Mouse (Mus musculus) bone marrow macrophage, adult 2 months (primary cell): ENCODE data around the gene Smad6.

Source experiments
- CTCF ChIP-seq: IDR thresholded peaks from 2 replicates; pipeline ENCODE4 v1.5.1; 2012; ENCODE audit warnings: low read depth, mild to moderate bottlenecking, low read length, moderate library complexity
- POLR2A ChIP-seq: IDR thresholded peaks from 2 replicates; pipeline ENCODE4 v1.6.1; 2012; ENCODE audit warnings: mild to moderate bottlenecking, low read depth, low read length, borderline replicate concordance

DNA sequence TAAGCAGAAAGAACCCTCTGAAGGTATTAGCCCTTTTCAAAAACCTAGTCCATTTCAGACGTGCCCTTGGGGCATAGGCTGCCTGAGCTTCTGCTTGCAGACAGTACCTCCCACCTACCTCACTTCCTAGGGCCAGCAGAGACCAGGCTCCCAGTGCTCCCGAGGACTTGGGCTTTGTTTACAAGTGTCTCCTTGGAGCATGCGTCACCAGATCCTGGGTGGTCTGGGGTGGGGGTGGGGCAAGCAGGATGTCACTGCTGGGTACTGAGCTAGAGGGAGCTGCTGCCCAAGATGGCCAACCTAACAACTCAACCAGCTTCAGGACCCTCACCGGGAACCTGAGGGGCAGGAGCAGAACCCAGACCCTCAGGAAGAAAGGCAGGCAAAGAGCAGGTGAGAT, 71.5 kb downstream of the Smad6 start:
- no peak for TF ChIP-seq POLR2A
- TF ChIP-seq CTCF = no peak
